Mouse (Mus musculus): Measurements from ENCODE around the gene Vmn2r108.
"Not testable (repeated sequence)": the region's sequence is repeated elsewhere in the genome, so short reads cannot be mapped to it uniquely, and the experiment has no call there.

Vmn2r108 gene

DNA sequence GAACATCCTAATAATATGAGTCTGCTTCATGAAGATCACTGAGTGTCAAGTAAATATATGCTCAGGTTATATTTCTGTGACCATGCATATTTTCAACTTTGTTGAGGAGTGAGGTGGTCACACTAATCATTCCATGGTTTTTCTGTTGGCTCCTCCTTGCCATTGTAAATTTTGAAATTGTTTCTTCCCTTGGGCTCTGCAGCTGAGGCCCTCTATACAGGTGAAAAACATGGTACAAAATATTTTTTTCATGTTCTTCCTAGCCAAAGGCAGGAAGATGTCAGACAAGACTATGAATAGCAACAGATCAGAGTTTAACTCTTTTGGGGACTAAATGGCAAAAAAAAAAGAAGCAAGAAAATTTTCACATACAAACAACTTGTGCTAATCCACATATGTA is at the start of gene Vmn2r108:
Gene Vmn2r108 (minus strand): TSS at position 101 of the 400 bp plus-strand sequence.
- DNase-seq (ENCODE audit: low read depth, low spot score) = no peak

DNA sequence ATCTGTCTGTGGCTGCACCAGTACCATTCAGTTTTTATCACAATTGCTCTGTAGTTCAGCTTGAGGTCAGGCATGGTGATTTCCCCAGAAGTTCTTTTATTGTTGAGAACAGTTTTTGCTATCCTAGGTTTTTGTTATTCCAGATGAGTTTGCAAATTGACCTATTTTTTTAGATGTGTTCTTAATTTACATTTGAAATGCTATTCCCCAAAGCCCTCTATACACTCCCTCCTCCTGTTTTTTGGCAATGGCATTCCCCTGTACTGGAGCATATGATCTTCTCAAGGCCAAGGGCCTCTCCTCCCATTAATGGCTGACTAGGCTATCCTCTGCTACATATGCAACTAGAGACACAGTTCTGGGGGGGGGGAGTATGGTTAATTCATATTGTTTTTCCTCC is 27.1 kb upstream of the Vmn2r108 start:
- not testable (repeated sequence) for DNase-seq (ENCODE audit: low read depth, low spot score)

DNA sequence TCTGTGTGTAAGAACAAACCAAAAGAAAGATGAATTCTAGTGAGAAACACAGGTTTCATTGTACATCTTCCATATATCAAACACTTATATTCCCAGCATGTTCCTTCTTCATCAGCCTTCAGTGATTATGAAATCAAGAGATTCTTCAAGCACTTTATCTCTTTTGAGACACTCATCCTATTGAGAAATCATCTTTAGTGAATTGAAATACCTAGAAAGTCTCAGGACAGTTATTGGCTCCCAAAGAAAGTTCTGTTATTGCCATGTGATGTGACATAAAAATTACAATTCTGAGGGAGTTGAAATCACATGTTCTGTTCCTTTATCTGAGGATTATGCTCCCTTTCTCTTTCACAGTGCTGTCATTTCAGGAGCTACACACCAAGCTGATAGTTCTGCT is 16.7 kb upstream of the Vmn2r108 start, which contains the start of gene Vmn1r225:
Gene Vmn1r225 (plus strand): TSS at position 301 of the 400 bp plus-strand sequence.
- DNase-seq (ENCODE audit: low read depth, low spot score) = no peak

DNA sequence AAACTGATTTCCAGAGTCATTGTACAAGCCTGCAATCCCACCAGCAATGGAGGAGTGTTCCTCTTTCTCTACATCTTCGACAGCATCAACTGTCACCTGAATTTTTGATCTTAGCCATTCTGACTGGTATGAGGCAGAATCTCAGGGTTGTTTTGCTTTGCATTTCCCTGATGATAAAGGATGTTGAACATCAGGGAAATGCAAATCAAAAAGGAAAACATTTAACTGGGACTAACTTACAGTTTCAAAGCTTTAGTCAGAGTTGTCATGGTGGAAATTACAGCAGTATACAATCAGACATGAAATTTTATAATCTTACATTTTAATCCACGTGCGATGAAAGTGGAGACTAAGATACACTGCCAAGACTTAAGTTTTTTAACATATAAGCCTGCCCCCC is 7.8 kb downstream of the Vmn2r108 start:
- no peak for DNase-seq (ENCODE audit: low read depth, low spot score)

DNA sequence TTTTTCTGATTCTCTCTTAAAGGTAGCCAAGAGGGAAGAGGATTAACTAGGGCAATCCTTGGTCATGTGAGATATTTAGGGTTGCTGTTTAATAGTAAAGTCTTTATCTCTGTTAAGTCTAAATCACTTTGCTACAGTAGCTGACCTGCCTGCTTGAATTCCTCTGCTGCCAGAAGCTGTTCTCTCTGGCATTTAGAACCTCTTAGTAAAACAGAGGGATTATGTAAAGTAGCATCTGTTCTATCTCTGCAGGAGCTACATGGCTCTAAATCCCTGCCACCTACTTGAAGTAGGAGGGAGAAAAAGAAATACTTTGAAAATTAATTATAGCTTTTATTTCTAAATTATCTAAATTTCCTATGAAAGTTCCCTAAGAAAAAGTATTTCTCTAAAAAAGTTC is 41.9 kb downstream of the Vmn2r108 start:
- DNase-seq (ENCODE audit: low read depth, low spot score) = no peak

DNA sequence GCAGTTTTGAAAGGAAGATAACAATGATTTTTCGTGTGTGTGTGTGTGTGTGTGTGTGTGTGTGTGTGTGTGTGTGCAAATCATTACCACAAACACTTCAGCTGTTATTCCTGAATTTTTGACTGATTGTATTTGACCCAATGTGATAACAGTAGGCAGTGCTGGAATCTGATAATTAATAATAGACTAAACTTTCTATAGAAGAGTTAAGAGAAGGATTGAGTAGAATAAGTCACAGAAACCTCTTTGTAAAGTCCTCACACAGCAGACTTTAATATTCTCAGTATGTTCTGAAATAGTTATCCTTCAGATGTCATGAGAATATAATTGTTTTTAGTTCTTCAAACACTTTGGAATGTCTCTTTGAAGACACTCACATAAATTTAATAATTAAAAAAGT is 67.3 kb downstream of the Vmn2r108 start, which contains the start of gene Vmn1r224:
Gene Vmn1r224 (plus strand): TSS at position 301 of the 400 bp plus-strand sequence.
- DNase-seq (ENCODE audit: low read depth, low spot score) = no peak

Measured in A20 (cell line).